Mouse (Mus musculus) liver, embryonic 14.5 days (tissue): ENCODE results near the gene Zfp648. TPM values are rescaled to one million over a fixed set of nuclear protein-coding genes. Genes with fewer than 3 reads are reported as not detected.

Source experiments
- ATAC-seq: fragments of 200-750 bp; cut with Nextera tagmentation; 2 replicates; pipeline ENCODE4 v1.8.0; 2017; ENCODE audit warnings: moderate number of reproducible peaks, mild to moderate bottlenecking, moderate library complexity; ENCODE audit not compliant: insufficient read depth
- DNase-seq, 3 experiments: peaks; one replicate each; pipeline ENCODE4 v3.0.0-alpha.2; 2012 to 2013; ENCODE audit warnings: low read depth in 3 of 3, low spot score in 3 of 3
- H3K27ac ChIP-seq: fragments of 300-500 bp; sonication (generic); 2 replicates; pipeline ENCODE4 v1.5.1; 2014; ENCODE audit warnings: moderate library complexity, mild to moderate bottlenecking, control low read depth, inconsistent platforms
- H3K27me3 ChIP-seq: fragments of 300-500 bp; sonication (generic); 2 replicates; pipeline ENCODE4 v1.6.1; 2014; ENCODE audit warnings: mild to moderate bottlenecking, low read length, moderate library complexity; ENCODE audit not compliant: control insufficient read depth, insufficient read depth
- H3K36me3 ChIP-seq: fragments of 300-500 bp; sonication (generic); replicated peaks from 2 replicates; pipeline ENCODE4 v1.6.1; 2014; ENCODE audit warnings: low read depth; ENCODE audit not compliant: control insufficient read depth, insufficient read depth
- H3K4me1 ChIP-seq, 2 experiments: fragments of 200-500 bp in 1 of 2; fragments of 300-500 bp in 1 of 2; sonication (generic) in 1 of 2; replicated peaks; 2 replicates each; pipeline ENCODE4 v1.6.1; 2012 to 2014; ENCODE audit warnings: antibody characterized with exemption in 1 of 2, inconsistent platforms in 1 of 2, low read length in 1 of 2; ENCODE audit not compliant: control insufficient read depth in 2 of 2, insufficient read depth in 2 of 2
- H3K4me2 ChIP-seq: fragments of 300-500 bp; sonication (generic); 2 replicates; pipeline ENCODE4 v1.6.1; 2014; ENCODE audit warnings: low read depth, mild to moderate bottlenecking, control low read depth, moderate library complexity
- H3K4me3 ChIP-seq, 2 experiments: fragments of 200-500 bp in 1 of 2; fragments of 300-500 bp in 1 of 2; sonication (generic) in 1 of 2; 2 replicates each; pipeline ENCODE4 v1.5.1; 2012 to 2014; ENCODE audit warnings: low read depth in 2 of 2, low read length in 2 of 2, mild to moderate bottlenecking in 2 of 2, control low read depth in 1 of 2, inconsistent platforms in 1 of 2, moderate library complexity in 1 of 2; ENCODE audit not compliant: insufficient read depth in 1 of 2
- H3K9ac ChIP-seq: fragments of 300-500 bp; sonication (generic); replicated peaks from 2 replicates; pipeline ENCODE4 v1.6.1; 2014; ENCODE audit warnings: mild to moderate bottlenecking, control low read depth, moderate library complexity
- H3K9me3 ChIP-seq: fragments of 300-500 bp; sonication (generic); 2 replicates; pipeline ENCODE4 v1.6.1; 2016; ENCODE audit warnings: low read length, mixed read lengths; ENCODE audit not compliant: control insufficient read depth
- CTCF ChIP-seq: IDR thresholded peaks from 2 replicates; pipeline ENCODE4 v1.5.1; 2016; ENCODE audit warnings: antibody characterized with exemption, low read depth, control low read depth
- EP300 ChIP-seq: IDR thresholded peaks from 2 replicates; pipeline ENCODE4 v1.6.1; 2016; ENCODE audit warnings: antibody characterized with exemption, low read depth
- WGBS: fragments of 180-500 bp; shearing (Covaris S2); extraction: QIAGEN DNeasy Blood & Tissue Kit; methylation state at CpG from one replicate; pipeline ENCODE4 v1.1.7; 2014; ENCODE audit not compliant: insufficient replicate concordance; 5-methylcytosine and 5-hydroxymethylcytosine counted together
- polyA plus RNA-seq, 2 experiments: library from polyadenylated mRNA; depleted of rRNA in 1 of 2; stranded (reverse) in 1 of 2; unstranded in 1 of 2; fragments of >200 nt; fragmentation: Nextera tagmentation in 1 of 2; extraction: Ambion mirVana in 1 of 2; gene quantifications; 2 replicates each; pipeline versions ENCODE4 v1.2.1 to v1.2.3; 2012 to 2014

Zfp648 gene
- polyA plus RNA-seq, 2 experiments: not detected

GRCm38 (mm10) chr1:154198896-154199295 is 2.1 kb upstream of the Zfp648 start:
- H3K4me1 ChIP-seq: no peaks in the 10 kb centered on the region
- no peak overlapping the region for H3K9ac ChIP-seq
- TF ChIP-seq EP300 (no peak), CTCF (no peak)
- H3K9me3 ChIP-seq: no peaks in the 10 kb centered on the region
- no peak for ATAC-seq
- no peaks in the 10 kb centered on the region for H3K36me3 ChIP-seq
- no peaks in the 10 kb centered on the region for H3K27me3 ChIP-seq
- no peak overlapping the region for H3K4me3 ChIP-seq
- 69% methylated on average over 10 of the region's 10 CpGs for WGBS
- H3K27ac ChIP-seq: no peak overlapping the region
- no peak overlapping the region for H3K4me2 ChIP-seq
- DNase-seq: no peak

- Histone ChIP-seq H3K27ac (no peak overlapping the region), H3K4me2 (no peak overlapping the region), H3K27me3 (peaks cover 15% of the 10 kb centered on the region), H3K36me3 (no peaks in the 10 kb centered on the region), H3K4me3 (no peak overlapping the region), H3K4me1 (no peaks in the 10 kb centered on the region), H3K9me3 (no peaks in the 10 kb centered on the region), H3K9ac (no peak overlapping the region)
- TF ChIP-seq EP300: no peak
- DNase-seq (no peak), ATAC-seq (no peak)
- WGBS: 59% methylated on average over 8 of the region's 8 CpGs
Observed at GRCm38 (mm10) chr1:154202580-154202979, 1.6 kb downstream of the Zfp648 start.

GRCm38 (mm10) chr1:154203386-154203785 is 2.4 kb downstream of the Zfp648 start:
- no peak for TF ChIP-seq EP300
- TF ChIP-seq CTCF: no peak
- no peak for DNase-seq
- no peak for ATAC-seq
- H3K27ac ChIP-seq: no peak overlapping the region
- no peak overlapping the region for H3K4me2 ChIP-seq
- no peak overlapping the region for H3K9ac ChIP-seq
- WGBS: 66% methylated on average over 5 of the region's 5 CpGs
- no peaks in the 10 kb centered on the region for H3K4me1 ChIP-seq
- H3K4me3 ChIP-seq: no peak overlapping the region
- no peaks in the 10 kb centered on the region for H3K9me3 ChIP-seq
- H3K27me3 ChIP-seq: peaks cover 15% of the 10 kb centered on the region
- no peaks in the 10 kb centered on the region for H3K36me3 ChIP-seq

GRCm38 (mm10) chr1:154204652-154205573 is 3.9 kb downstream of the Zfp648 start:
- no peak for ATAC-seq
- Histone ChIP-seq H3K9me3 (no peaks in the 10 kb centered on the region), H3K4me2 (no peak overlapping the region), H3K27ac (no peak overlapping the region), H3K4me3 (no peak overlapping the region), H3K36me3 (no peaks in the 10 kb centered on the region), H3K27me3 (peaks cover 15% of the 10 kb centered on the region), H3K9ac (no peak overlapping the region), H3K4me1 (no peaks in the 10 kb centered on the region)
- WGBS: 9% methylated on average over 66 of the region's 66 CpGs
- TF ChIP-seq EP300: no peak
- TF ChIP-seq CTCF: no peak
- no peak for DNase-seq

GRCm38 (mm10) chr1:154219991-154220390 is 19.0 kb downstream of the Zfp648 start:
- DNase-seq (no peak), ATAC-seq (no peak)
- no peak overlapping the region for H3K27ac ChIP-seq
- no peak for TF ChIP-seq EP300
- no peak for TF ChIP-seq CTCF
- H3K36me3 ChIP-seq: no peaks in the 10 kb centered on the region
- no peak overlapping the region for H3K4me2 ChIP-seq
- no peaks in the 10 kb centered on the region for H3K9me3 ChIP-seq
- no peaks in the 10 kb centered on the region for H3K4me1 ChIP-seq
- no peaks in the 10 kb centered on the region for H3K27me3 ChIP-seq
- 52% methylated on average over 2 of the region's 2 CpGs for WGBS
- H3K4me3 ChIP-seq: no peak overlapping the region
- H3K9ac ChIP-seq: no peak overlapping the region
